Mouse (Mus musculus): ENCODE measurements around the gene Amh.
A peak's percentile ranks its signal among the peaks of the same experiment; 100 is the strongest.

Amh gene

DNA sequence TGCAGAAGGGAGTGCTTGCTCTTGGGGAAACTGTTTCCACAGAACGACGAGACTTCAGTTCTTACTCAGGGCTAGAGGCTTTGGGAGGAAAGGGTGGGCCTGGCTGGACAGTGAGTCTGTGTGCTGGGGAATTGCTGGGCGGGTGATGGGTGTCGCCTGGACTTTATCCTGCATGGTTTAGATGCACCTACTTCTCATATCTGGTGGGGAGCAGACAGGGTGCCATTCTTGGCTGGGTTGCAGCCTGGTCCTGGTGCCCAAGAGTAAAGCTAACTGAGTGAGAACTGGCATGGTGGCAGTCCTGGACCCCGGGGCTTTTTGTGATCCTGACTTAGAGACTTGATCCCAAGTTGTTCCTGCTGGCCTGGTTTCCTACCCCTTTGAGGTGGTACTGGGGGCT, 51.9 kb downstream of the Amh start:
- peak; percentile 71 to 82 for DNase-seq (ENCODE audit: low spot score in 2 of 2)

All from spleen, postnatal 10 days (tissue).